Mouse (Mus musculus): ENCODE measurements around the gene Cd200r1. TPM values are rescaled to one million over a fixed set of nuclear protein-coding genes. Genes with fewer than 3 reads are reported as not detected.
"Not testable (repeated sequence)": the region's sequence is repeated elsewhere in the genome, so short reads cannot be mapped to it uniquely, and the experiment has no call there.

Cd200r1 gene
- total and polyA plus RNA-seq, 2 experiments from 2014 or later, result 0.36 to 1.5 TPM

GRCm38 (mm10) chr16:44811544-44811943, 46.0 kb downstream of the Cd200r1 start, which contains the start of gene Cd200r4:
Gene Cd200r4 (plus strand): TSS chr16:44811733.
- no peak for TF ChIP-seq CTCF (IDR thresholded peaks at IDR 0.05; ENCODE audit: low read depth)
- ATAC-seq, result no peak
- no peak within 1 kb of the TSS for H3K9ac ChIP-seq
- DNase-seq, result no peak
- H3K4me3 ChIP-seq (ENCODE audit: low read depth, low read length), result no peak within 1 kb of the TSS
- no peaks in the 10 kb centered on the region for H3K9me3 ChIP-seq (ENCODE audit: low read length)
- H3K36me3 ChIP-seq (ENCODE audit: insufficient read depth), result no peaks in the 10 kb centered on the region
- H3K27me3 ChIP-seq (ENCODE audit: insufficient read depth, low read length), result no peaks in the 10 kb centered on the region
- WGBS, result 87% methylated on average over 3 of the region's 3 CpGs
- H3K4me1 ChIP-seq (ENCODE audit: insufficient read depth), result no peaks in the 10 kb centered on the region
- H3K4me2 ChIP-seq (ENCODE audit: low read depth), result no peak within 1 kb of the TSS
- H3K27ac ChIP-seq (ENCODE audit: low read depth, low read length), result no peak within 1 kb of the TSS

GRCm38 (mm10) chr16:44812468-44813065, 47.0 kb downstream of the Cd200r1 start:
- H3K27me3 ChIP-seq (ENCODE audit: insufficient read depth, low read length), result no peaks in the 10 kb centered on the region
- no peak for DNase-seq
- no peak for ATAC-seq
- H3K9me3 ChIP-seq (ENCODE audit: low read length), result no peaks in the 10 kb centered on the region
- WGBS, result 87% methylated on average over 6 of the region's 6 CpGs
- H3K4me1 ChIP-seq (ENCODE audit: insufficient read depth), result no peaks in the 10 kb centered on the region
- no peak overlapping the region for H3K4me2 ChIP-seq (ENCODE audit: low read depth)
- H3K36me3 ChIP-seq (ENCODE audit: insufficient read depth), result no peaks in the 10 kb centered on the region
- H3K27ac ChIP-seq (ENCODE audit: low read depth, low read length), result no peak overlapping the region
- H3K4me3 ChIP-seq (ENCODE audit: low read depth, low read length), result no peak overlapping the region
- H3K9ac ChIP-seq, result no peak overlapping the region
- TF ChIP-seq CTCF (IDR thresholded peaks at IDR 0.05; ENCODE audit: low read depth), result no peak

- Histone ChIP-seq H3K9ac (no peak overlapping the region), H3K27me3 (ENCODE audit: insufficient read depth, low read length) (no peaks in the 10 kb centered on the region), H3K4me1 (ENCODE audit: insufficient read depth) (no peaks in the 10 kb centered on the region), H3K4me2 (ENCODE audit: low read depth) (no peak overlapping the region), H3K27ac (ENCODE audit: low read depth, low read length) (no peak overlapping the region), H3K4me3 (ENCODE audit: low read depth, low read length) (no peak overlapping the region), H3K9me3 (ENCODE audit: low read length) (no peaks in the 10 kb centered on the region), H3K36me3 (ENCODE audit: insufficient read depth) (no peaks in the 10 kb centered on the region)
- DNase-seq, result no peak
- no peak for ATAC-seq
- no peak for TF ChIP-seq CTCF (IDR thresholded peaks at IDR 0.05; ENCODE audit: low read depth)
- WGBS, result 54% methylated on average over 1 of the region's 1 CpGs
These were observed 52.5 kb downstream of the Cd200r1 start for GRCm38 (mm10) chr16:44818010-44818409.

GRCm38 (mm10) chr16:44820545-44820944, 55.0 kb downstream of the Cd200r1 start:
- DNase-seq (no peak), ATAC-seq (no peak)
- Histone ChIP-seq H3K4me3 (ENCODE audit: low read depth, low read length) (no peak overlapping the region), H3K9ac (no peak overlapping the region), H3K27ac (ENCODE audit: low read depth, low read length) (no peak overlapping the region), H3K4me1 (ENCODE audit: insufficient read depth) (no peaks in the 10 kb centered on the region), H3K36me3 (ENCODE audit: insufficient read depth) (no peaks in the 10 kb centered on the region), H3K27me3 (ENCODE audit: insufficient read depth, low read length) (no peaks in the 10 kb centered on the region), H3K4me2 (ENCODE audit: low read depth) (no peak overlapping the region), H3K9me3 (ENCODE audit: low read length) (no peaks in the 10 kb centered on the region)
- 89% methylated on average over 4 of the region's 4 CpGs for WGBS
- TF ChIP-seq CTCF (IDR thresholded peaks at IDR 0.05; ENCODE audit: low read depth), result no peak

GRCm38 (mm10) chr16:44832286-44832685, 66.8 kb downstream of the Cd200r1 start:
- ATAC-seq, result no peak
- H3K27ac ChIP-seq (ENCODE audit: low read depth, low read length), result no peak overlapping the region
- WGBS, result 83% methylated on average over 3 of the region's 3 CpGs
- no peak overlapping the region for H3K4me2 ChIP-seq (ENCODE audit: low read depth)
- no peaks in the 10 kb centered on the region for H3K36me3 ChIP-seq (ENCODE audit: insufficient read depth)
- no peak for TF ChIP-seq CTCF (IDR thresholded peaks at IDR 0.05; ENCODE audit: low read depth)
- H3K27me3 ChIP-seq (ENCODE audit: insufficient read depth, low read length), result no peaks in the 10 kb centered on the region
- no peaks in the 10 kb centered on the region for H3K4me1 ChIP-seq (ENCODE audit: insufficient read depth)
- no peak overlapping the region for H3K9ac ChIP-seq
- H3K4me3 ChIP-seq (ENCODE audit: low read depth, low read length), result no peak overlapping the region
- H3K9me3 ChIP-seq (ENCODE audit: low read length), result no peaks in the 10 kb centered on the region
- no peak for DNase-seq

GRCm38 (mm10) chr16:44833189-44833588, 67.7 kb downstream of the Cd200r1 start:
- not testable (repeated sequence) for H3K4me3 ChIP-seq (ENCODE audit: low read depth, low read length); H3K9me3 ChIP-seq (ENCODE audit: low read length); H3K4me1 ChIP-seq (ENCODE audit: insufficient read depth); DNase-seq; H3K27ac ChIP-seq (ENCODE audit: low read depth, low read length); H3K36me3 ChIP-seq (ENCODE audit: insufficient read depth); ATAC-seq; H3K27me3 ChIP-seq (ENCODE audit: insufficient read depth, low read length); H3K4me2 ChIP-seq (ENCODE audit: low read depth); H3K9ac ChIP-seq
- WGBS, result 36% methylated on average over 2 of the region's 2 CpGs

Other genes starting within 250 kb of the Cd200r1 start
- gene Boc, start 206.8 kb upstream of the Cd200r1 start, total RNA-seq (2014; rRNA removed), result 12.3 TPM in 2 replicates
- gene Boc, start 206.8 kb upstream of the Cd200r1 start, polyA plus RNA-seq (2015; fragmentation: Nextera tagmentation; extraction: Ambion mirVana), result 2.8 and 3.5 TPM in 2 replicates
- 4.0 and 5.4 TPM in 2 replicates for gene Nepro, start 41.4 kb upstream of the Cd200r1 start, total RNA-seq (2014; rRNA removed)
- gene Nepro, start 41.4 kb upstream of the Cd200r1 start, polyA plus RNA-seq (2015; fragmentation: Nextera tagmentation; extraction: Ambion mirVana), result 1.7 and 2.2 TPM in 2 replicates
- 28.6 and 45.3 TPM in 2 replicates for gene Gtpbp8, start 19.4 kb upstream of the Cd200r1 start, total RNA-seq (2014; rRNA removed)
- 26.9 and 32.0 TPM in 2 replicates for gene Gtpbp8, start 19.4 kb upstream of the Cd200r1 start, polyA plus RNA-seq (2015; fragmentation: Nextera tagmentation; extraction: Ambion mirVana)
- gene Cd200r4, start 46.0 kb downstream of the Cd200r1 start, total RNA-seq (2014; rRNA removed), result 0.38 TPM in 1 of 2 replicates, not detected in the other
- gene Cd200r4, start 46.0 kb downstream of the Cd200r1 start, polyA plus RNA-seq (2015; fragmentation: Nextera tagmentation; extraction: Ambion mirVana), result 0.19 and 0.22 TPM in 2 replicates
- gene Cd200r2, start 101.4 kb downstream of the Cd200r1 start, total RNA-seq (2014; rRNA removed), result not detected in 2 replicates
- not detected in 2 replicates for gene Cd200r2, start 101.4 kb downstream of the Cd200r1 start, polyA plus RNA-seq (2015; fragmentation: Nextera tagmentation; extraction: Ambion mirVana)
- gene Cd200r3, start 177.9 kb downstream of the Cd200r1 start, total RNA-seq (2014; rRNA removed), result not detected in 2 replicates
- gene Cd200r3, start 177.9 kb downstream of the Cd200r1 start, polyA plus RNA-seq (2015; fragmentation: Nextera tagmentation; extraction: Ambion mirVana), result 0.16 and 0.20 TPM in 2 replicates